Mouse (Mus musculus) liver, embryonic 16.5 days (tissue): ENCODE measurements around the gene B3gat1. TPM values are rescaled to one million over a fixed set of nuclear protein-coding genes. Genes with fewer than 3 reads are reported as not detected.

ENCODE experiments used
- ATAC-seq: fragments of 200-750 bp; cut with Nextera tagmentation; 2 replicates; pipeline ENCODE4 v1.8.0; 2017; ENCODE audit warnings: low read depth, mild to moderate bottlenecking, moderate number of reproducible peaks, moderate library complexity
- H3K27ac ChIP-seq: fragments of 300-500 bp; sonication (generic); 2 replicates; pipeline ENCODE4 v1.5.1; 2014; ENCODE audit warnings: mild to moderate bottlenecking, low read length
- H3K27me3 ChIP-seq: fragments of 300-500 bp; sonication (generic); 2 replicates; pipeline ENCODE4 v1.6.1; 2014; ENCODE audit warnings: low read depth, low read length, mixed read lengths; ENCODE audit not compliant: control insufficient read depth, insufficient read depth
- H3K36me3 ChIP-seq: fragments of 300-500 bp; sonication (generic); 2 replicates; pipeline ENCODE4 v1.6.1; 2014; ENCODE audit warnings: mild to moderate bottlenecking; ENCODE audit not compliant: control insufficient read depth, insufficient read depth
- H3K4me1 ChIP-seq: fragments of 300-500 bp; sonication (generic); 2 replicates; pipeline ENCODE4 v1.6.1; 2014; ENCODE audit warnings: low read depth, low read length, mixed read lengths; ENCODE audit not compliant: control insufficient read depth
- H3K4me2 ChIP-seq: fragments of 300-500 bp; sonication (generic); 2 replicates; pipeline ENCODE4 v1.6.1; 2014; ENCODE audit warnings: low read depth, low read length, mixed read lengths
- H3K4me3 ChIP-seq: fragments of 300-500 bp; sonication (generic); 2 replicates; pipeline ENCODE4 v1.5.1; 2014; ENCODE audit warnings: low read depth, mild to moderate bottlenecking, low read length
- H3K9ac ChIP-seq: fragments of 300-500 bp; sonication (generic); 2 replicates; pipeline ENCODE4 v1.6.1; 2014; ENCODE audit warnings: low read depth, low read length
- H3K9me3 ChIP-seq: fragments of 300-500 bp; sonication (generic); replicated peaks from 2 replicates; pipeline ENCODE4 v1.6.1; 2016; ENCODE audit warnings: low read length; ENCODE audit not compliant: control insufficient read depth
- WGBS: fragments of 180-500 bp; shearing (Covaris S2); extraction: QIAGEN DNeasy Blood & Tissue Kit; methylation state at CpG from one replicate; pipeline ENCODE4 v1.1.7; 2014; ENCODE audit not compliant: insufficient replicate concordance; 5-methylcytosine and 5-hydroxymethylcytosine counted together
- polyA plus RNA-seq: library from polyadenylated mRNA; unstranded; fragments of >200 nt; fragmentation: Nextera tagmentation; extraction: Ambion mirVana; gene quantifications from 2 replicates; pipeline ENCODE4 v1.2.1, GENCODE M21; 2015

B3gat1 gene
- polyA plus RNA-seq, 1 experiment from 2014 or later = not detected

GRCm38 (mm10) chr9:26721771-26722170 is 11.8 kb upstream of the B3gat1 start:
- H3K4me1 ChIP-seq = no peaks in the 10 kb centered on the region
- no peak overlapping the region for H3K27ac ChIP-seq
- no peaks in the 10 kb centered on the region for H3K9me3 ChIP-seq
- no peak overlapping the region for H3K4me2 ChIP-seq
- 60% methylated on average over 7 of the region's 7 CpGs for WGBS
- H3K27me3 ChIP-seq = no peaks in the 10 kb centered on the region
- no peak overlapping the region for H3K9ac ChIP-seq
- no peak overlapping the region for H3K4me3 ChIP-seq
- no peak for ATAC-seq
- no peaks in the 10 kb centered on the region for H3K36me3 ChIP-seq

GRCm38 (mm10) chr9:26725709-26726108 is 7.8 kb upstream of the B3gat1 start:
- WGBS = 67% methylated on average over 3 of the region's 3 CpGs
- no peaks in the 10 kb centered on the region for H3K9me3 ChIP-seq
- no peak overlapping the region for H3K27ac ChIP-seq
- no peaks in the 10 kb centered on the region for H3K27me3 ChIP-seq
- ATAC-seq = no peak
- H3K9ac ChIP-seq = no peak overlapping the region
- H3K36me3 ChIP-seq = no peaks in the 10 kb centered on the region
- no peaks in the 10 kb centered on the region for H3K4me1 ChIP-seq
- no peak overlapping the region for H3K4me2 ChIP-seq
- no peak overlapping the region for H3K4me3 ChIP-seq

GRCm38 (mm10) chr9:26727445-26727844 is 6.1 kb upstream of the B3gat1 start:
- Histone ChIP-seq H3K27me3 (no peaks in the 10 kb centered on the region; the same call in 1 of the 2 replicates), H3K36me3 (no peaks in the 10 kb centered on the region), H3K4me2 (no peak overlapping the region), H3K27ac (no peak overlapping the region), H3K9ac (no peak overlapping the region), H3K9me3 (no peaks in the 10 kb centered on the region), H3K4me1 (no peaks in the 10 kb centered on the region), H3K4me3 (no peak overlapping the region)
- 47% methylated on average over 2 of the region's 2 CpGs for WGBS
- no peak for ATAC-seq

DNA sequence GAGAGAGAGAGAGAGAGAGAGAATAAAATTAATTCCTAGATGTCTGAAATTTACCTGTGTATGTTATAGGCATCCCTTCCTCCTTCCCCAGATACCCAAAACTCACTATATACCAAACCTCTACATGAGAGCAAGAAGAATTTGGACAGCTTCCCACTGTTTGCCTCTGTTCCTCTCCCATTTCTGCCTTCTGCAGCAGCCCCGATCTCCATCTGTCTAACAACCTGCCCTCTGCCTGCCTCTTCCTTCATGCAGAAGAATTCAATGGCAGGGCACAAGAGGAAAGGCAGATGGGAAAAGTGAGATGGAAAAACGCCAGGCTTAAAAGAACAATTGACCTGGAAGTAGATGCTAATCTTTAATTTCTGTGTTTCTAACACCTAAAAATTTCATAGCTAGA is 5.0 kb upstream of the B3gat1 start:
- H3K36me3 ChIP-seq = no peaks in the 10 kb centered on the region
- H3K4me1 ChIP-seq = no peaks in the 10 kb centered on the region
- H3K27ac ChIP-seq = no peak overlapping the region
- H3K4me3 ChIP-seq = no peak overlapping the region
- no peak overlapping the region for H3K9ac ChIP-seq
- no peak overlapping the region for H3K4me2 ChIP-seq
- H3K27me3 ChIP-seq = peaks cover 7% of the 10 kb centered on the region
- WGBS = 42% methylated on average over 2 of the region's 2 CpGs
- no peaks in the 10 kb centered on the region for H3K9me3 ChIP-seq
- no peak for ATAC-seq

GRCm38 (mm10) chr9:26733986-26734385 is 458 bp downstream of the B3gat1 start:
- Histone ChIP-seq H3K9me3 (no peaks in the 10 kb centered on the region), H3K36me3 (no peaks in the 10 kb centered on the region), H3K27me3 (peaks cover 21% of the 10 kb centered on the region), H3K4me1 (no peaks in the 10 kb centered on the region), H3K4me3 (no peak overlapping the region), H3K4me2 (0 out of 2 replicates have a peak overlapping the region, but pooled peaks have one; percentile 17), H3K9ac (no peak overlapping the region), H3K27ac (no peak overlapping the region)
- 2% methylated on average over 37 of the region's 37 CpGs for WGBS
- no peak for ATAC-seq

- Histone ChIP-seq H3K27me3 (peaks cover 21% of the 10 kb centered on the region), H3K4me2 (no peak overlapping the region), H3K4me1 (no peaks in the 10 kb centered on the region), H3K27ac (no peak overlapping the region), H3K4me3 (no peak overlapping the region), H3K9ac (no peak overlapping the region), H3K9me3 (no peaks in the 10 kb centered on the region), H3K36me3 (no peaks in the 10 kb centered on the region)
- no peak for ATAC-seq
- WGBS = 63% methylated on average over 5 of the region's 5 CpGs
Measured at GRCm38 (mm10) chr9:26737116-26737515, 3.6 kb downstream of the B3gat1 start.

DNA sequence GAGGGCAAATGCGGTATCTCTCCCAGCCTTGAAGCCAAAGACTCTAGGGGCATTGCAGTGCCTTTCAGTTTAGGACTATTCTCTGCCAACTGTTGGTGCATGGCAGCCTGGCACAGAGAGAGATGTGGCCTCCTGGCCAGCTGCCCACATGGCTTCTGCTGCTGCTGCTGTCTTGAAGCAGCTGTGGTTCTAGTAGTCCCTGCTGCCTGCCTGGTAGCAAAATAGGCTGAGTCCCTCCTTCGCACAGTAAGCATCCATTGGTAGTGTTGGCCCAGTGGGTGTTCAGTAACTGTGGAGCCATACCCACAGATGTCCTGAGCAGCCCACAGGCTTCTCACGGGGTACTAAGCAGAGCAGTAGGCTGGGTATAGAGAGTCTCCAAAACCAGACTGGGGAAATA is 9.3 kb downstream of the B3gat1 start:
- 53% methylated on average over 3 of the region's 3 CpGs for WGBS
- Histone ChIP-seq H3K4me2 (no peak overlapping the region), H3K4me3 (no peak overlapping the region), H3K9ac (no peak overlapping the region), H3K36me3 (no peaks in the 10 kb centered on the region), H3K9me3 (no peaks in the 10 kb centered on the region), H3K27ac (no peak overlapping the region), H3K27me3 (no peaks in the 10 kb centered on the region), H3K4me1 (no peaks in the 10 kb centered on the region)
- ATAC-seq = no peak

DNA sequence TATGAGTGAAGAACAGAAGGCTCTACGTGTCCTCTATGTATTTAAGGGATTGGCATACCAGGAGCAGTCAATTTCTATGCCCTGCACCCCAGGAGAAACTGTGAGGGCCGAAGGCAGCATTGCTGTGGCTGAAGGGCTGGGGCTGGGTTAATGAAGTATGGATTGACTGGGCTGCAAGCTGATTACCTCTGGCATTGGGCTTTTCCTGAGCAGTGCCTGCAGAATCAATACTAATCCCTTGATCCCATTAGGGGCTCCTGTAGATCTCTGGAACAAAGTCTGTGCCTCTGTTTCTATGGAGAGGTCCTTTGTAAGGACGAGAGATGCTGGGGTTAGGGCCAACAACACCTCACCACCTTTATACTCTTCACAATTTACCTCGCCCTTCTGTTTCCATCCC is 13.6 kb downstream of the B3gat1 start:
- no peak for ATAC-seq
- no peaks in the 10 kb centered on the region for H3K9me3 ChIP-seq
- H3K27ac ChIP-seq = no peak overlapping the region
- H3K4me2 ChIP-seq = no peak overlapping the region
- H3K36me3 ChIP-seq = no peaks in the 10 kb centered on the region
- no peak overlapping the region for H3K9ac ChIP-seq
- 27% methylated on average over 4 of the region's 4 CpGs for WGBS
- H3K27me3 ChIP-seq = no peaks in the 10 kb centered on the region
- H3K4me3 ChIP-seq = no peak overlapping the region
- H3K4me1 ChIP-seq = no peaks in the 10 kb centered on the region

- Histone ChIP-seq H3K4me1 (no peaks in the 10 kb centered on the region), H3K27ac (no peak overlapping the region), H3K9me3 (no peaks in the 10 kb centered on the region), H3K36me3 (no peaks in the 10 kb centered on the region), H3K9ac (no peak overlapping the region), H3K4me2 (no peak overlapping the region), H3K27me3 (no peaks in the 10 kb centered on the region), H3K4me3 (no peak overlapping the region)
- no peak for ATAC-seq
- 54% methylated on average over 4 of the region's 4 CpGs for WGBS
Measured at GRCm38 (mm10) chr9:26748893-26749292, 15.4 kb downstream of the B3gat1 start.
